ENCODE assay signal across 8 mouse cellular contexts in genomic region chr4:142248426-142248825, GRCm38 (mm10). TPM values are rescaled to one million over a fixed set of nuclear protein-coding genes. Genes with fewer than 3 reads are reported as not detected.
DNase-seq lines count a peak whose midpoint lies in the region; ATAC-seq and TF ChIP-seq lines count a peak whose summit lies in the region.

No protein-coding gene starts in this region.

- DNase-seq in R1 (ENCODE audit: low read depth, low spot score): peak; percentile 87
- peak; percentile 59 for DNase-seq in c-Kit-positive CD71-positive TER-119-negative erythroid progenitor cells, embryonic 14.5 days (ENCODE audit: low read depth)
- peak; percentile 86 for DNase-seq in forebrain, postnatal 0 days
- DNase-seq in left cerebral cortex, postnatal 14 days (ENCODE audit: low spot score in 2 of 2): peak; percentile 76 to 84
- peak; percentile 99 for DNase-seq in midbrain, embryonic 11.5 days (ENCODE audit: low spot score, missing footprints)
- DNase-seq in spleen, adult 12 weeks (ENCODE audit: low spot score): peak; percentile 20
- DNase-seq in T-cell, adult 2 months (ENCODE audit: low spot score): no peak

- H3K27me3 ChIP-seq in forebrain, postnatal 0 days (ENCODE audit: insufficient read depth, low read length): no peaks in the 10 kb centered on the region
- H3K27me3 ChIP-seq in hindbrain, embryonic 12.5 days: no peaks in the 10 kb centered on the region
- H3K27me3 ChIP-seq in midbrain, embryonic 11.5 days (ENCODE audit: control insufficient read depth, insufficient read depth, low read length): no peaks in the 10 kb centered on the region

- no peak overlapping the region for H3K4me2 ChIP-seq in forebrain, postnatal 0 days (ENCODE audit: low read depth)
- no peak overlapping the region for H3K4me2 ChIP-seq in hindbrain, embryonic 12.5 days (replicated peaks)
- no peak overlapping the region for H3K4me2 ChIP-seq in midbrain, embryonic 11.5 days

- no peaks in the 10 kb centered on the region for H3K36me3 ChIP-seq in forebrain, postnatal 0 days (ENCODE audit: insufficient read depth)
- no peaks in the 10 kb centered on the region for H3K36me3 ChIP-seq in hindbrain, embryonic 12.5 days
- no peaks in the 10 kb centered on the region for H3K36me3 ChIP-seq in midbrain, embryonic 11.5 days (ENCODE audit: control insufficient read depth, insufficient read depth, low read length)

- intact Hi-C loops in left cerebral cortex, postnatal 14 days (cut with DNase I): loop anchor here (2.0 kb wide), 1 partner anchor 96 kb away; no protein-coding TSS in a partner anchor

- 8% methylated on average over 5 of the region's 5 CpGs for WGBS in forebrain, postnatal 0 days
- 7% methylated on average over 5 of the region's 5 CpGs for WGBS in hindbrain, embryonic 12.5 days
- WGBS in midbrain, embryonic 11.5 days: 7% methylated on average over 5 of the region's 5 CpGs

- ATAC-seq in forebrain, postnatal 0 days: peak; percentile 36; the same call in 1 of the 2 replicates
- ATAC-seq in hindbrain, embryonic 12.5 days (ENCODE audit: low FRiP score): peak; percentile 39; the same call in 1 of the 2 replicates
- ATAC-seq in midbrain, embryonic 11.5 days (ENCODE audit: low FRiP score): peak; percentile 45

- H3K4me1 ChIP-seq in forebrain, postnatal 0 days (ENCODE audit: insufficient read depth): no peaks in the 10 kb centered on the region
- peaks cover 19% of the 10 kb centered on the region for H3K4me1 ChIP-seq in hindbrain, embryonic 12.5 days
- H3K4me1 ChIP-seq in midbrain, embryonic 11.5 days (ENCODE audit: control insufficient read depth, insufficient read depth, low read length): peaks cover 6% of the 10 kb centered on the region

- no peak overlapping the region for H3K9ac ChIP-seq in forebrain, postnatal 0 days
- no peak overlapping the region for H3K9ac ChIP-seq in hindbrain, embryonic 12.5 days
- H3K9ac ChIP-seq in midbrain, embryonic 11.5 days (ENCODE audit: low read length): no peak overlapping the region

- H3K27ac ChIP-seq in forebrain, postnatal 0 days (ENCODE audit: low read depth, low read length): no peak overlapping the region
- no peak overlapping the region for H3K27ac ChIP-seq in hindbrain, embryonic 12.5 days
- H3K27ac ChIP-seq in midbrain, embryonic 11.5 days (ENCODE audit: low read depth, low read length): no peak overlapping the region

- peak; percentile 96 for TF ChIP-seq CTCF in forebrain, postnatal 0 days (IDR thresholded peaks at IDR 0.05; ENCODE audit: low read depth)

- H3K9me3 ChIP-seq in forebrain, postnatal 0 days (ENCODE audit: low read length): no peaks in the 10 kb centered on the region
- H3K9me3 ChIP-seq in hindbrain, embryonic 12.5 days (replicated peaks): no peaks in the 10 kb centered on the region
- H3K9me3 ChIP-seq in midbrain, embryonic 11.5 days (ENCODE audit: control insufficient read depth, low read length): no peaks in the 10 kb centered on the region

- no peak overlapping the region for H3K4me3 ChIP-seq in forebrain, postnatal 0 days (ENCODE audit: low read depth, low read length)
- H3K4me3 ChIP-seq in hindbrain, embryonic 12.5 days: no peak overlapping the region
- H3K4me3 ChIP-seq in midbrain, embryonic 11.5 days (ENCODE audit: low read depth, low read length): no peak overlapping the region

RNA-seq across cellular contexts. Expression of gene Kazn, which starts 9.2 kb away (rescaled TPM):
- 48.4 and 56.4 TPM in 2 replicates for total RNA-seq in forebrain, postnatal 0 days (2014; rRNA removed)
- polyA plus RNA-seq in forebrain, postnatal 0 days (2015; fragmentation: Nextera tagmentation; extraction: Ambion mirVana): 15.1 and 18.7 TPM in 2 replicates
- 20.6 and 22.4 TPM in 2 replicates for polyA plus RNA-seq in hindbrain, embryonic 12.5 days (2016; fragmentation: Nextera tagmentation; extraction: Ambion mirVana)
- 10 to 100 TPM; 77.5 to 81.5 TPM for total RNA-seq in left cerebral cortex, postnatal 14 days (2021)
- 9.2 and 12.1 TPM in 2 replicates for polyA plus RNA-seq in midbrain, embryonic 11.5 days (2014; fragmentation: Nextera tagmentation; extraction: Ambion mirVana)
